Mouse (Mus musculus) lung, adult 10 weeks (tissue): ENCODE measurements around the gene Meis1. TPM values are rescaled to one million over a fixed set of nuclear protein-coding genes. Genes with fewer than 3 reads are reported as not detected.

ENCODE experiments used
- polyA plus RNA-seq: library from polyadenylated mRNA; stranded (reverse); fragments of 350-450 nt; fragmentation: Illumina TruSeq; extraction: RNeasy Lipid Tissue Mini Kit (QIAGEN cat#74804); gene quantifications from one replicate; pipeline ENCODE4 v1.2.3, GENCODE M21; 2014; ENCODE audit warnings: low read depth, low replicate concordance; ENCODE audit not compliant: insufficient read depth

The Meis1 gene
- polyA plus RNA-seq, result 19.6 TPM

DNA sequence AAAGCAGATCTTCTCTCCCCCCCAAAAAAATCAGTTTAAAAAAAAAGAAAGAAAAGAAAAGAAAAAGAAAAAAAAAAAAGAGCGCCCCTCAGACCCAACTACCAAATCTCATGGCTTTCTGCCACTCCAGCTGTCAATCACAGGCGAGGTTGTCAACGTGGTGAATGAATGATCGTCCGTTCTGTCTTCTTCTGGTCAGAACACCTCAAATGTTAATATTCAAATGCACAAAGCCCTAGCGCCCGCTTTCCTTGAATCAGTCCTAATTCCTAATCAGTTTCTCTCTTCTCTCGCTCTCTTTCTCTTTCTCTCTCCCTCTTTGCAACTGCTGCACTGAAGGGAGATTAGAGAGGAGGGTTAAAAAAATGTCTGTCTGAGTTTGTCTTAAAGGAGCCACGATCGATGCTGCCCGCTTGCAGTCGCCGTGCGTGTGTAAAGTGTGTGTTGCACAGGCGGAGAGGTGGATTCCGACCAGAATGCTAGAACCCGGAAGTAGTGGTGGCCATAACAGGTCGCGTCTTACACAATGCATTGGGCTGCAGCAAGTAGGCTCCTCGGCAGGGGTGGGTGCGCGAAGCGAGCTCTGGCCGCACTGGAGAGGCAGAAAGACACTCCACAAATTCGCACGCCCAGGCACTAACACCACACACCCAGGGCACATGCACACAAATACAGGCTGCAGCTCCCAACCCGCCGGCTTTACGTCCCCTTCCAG, at the start of gene Meis1:
Meis1 (minus strand) TSS at position 497 of the 715 bp plus-strand sequence.

